Mouse (Mus musculus) CH12.LX (cell line): ENCODE measurements at regions not wholly inside any gene's neighbourhood (a gene's known extent, or its start where the extent isn't known, plus 50 kb on each side); places are given as distances from the start of the nearest gene placed in this dataset.

ENCODE experiments used
- ELF1 ChIP-seq: IDR thresholded peaks from 2 replicates; pipeline ENCODE4 v1.6.1; 2014; ENCODE audit warnings: low read depth, mild to moderate bottlenecking, inconsistent platforms, low read length, improper control_type of control experiment
- EP300 ChIP-seq: IDR thresholded peaks from 2 replicates; pipeline ENCODE4 v1.6.1; 2011; ENCODE audit warnings: low read length, improper control_type of control experiment
- HCFC1 ChIP-seq: IDR thresholded peaks from 2 replicates; pipeline ENCODE4 v1.6.1; 2012; ENCODE audit warnings: low read depth, mild to moderate bottlenecking, inconsistent platforms, low read length, improper control_type of control experiment
- MAX ChIP-seq: IDR thresholded peaks from 2 replicates; pipeline ENCODE4 v1.6.1; 2011; ENCODE audit warnings: low read length, improper control_type of control experiment
- MEF2A ChIP-seq: IDR thresholded peaks from 2 replicates; pipeline ENCODE4 v1.6.1; 2014; ENCODE audit warnings: low read depth, mild to moderate bottlenecking, inconsistent platforms, low read length, improper control_type of control experiment, borderline replicate concordance
- POLR2A ChIP-seq: IDR thresholded peaks from 2 replicates; pipeline ENCODE4 v1.6.1; 2011; ENCODE audit warnings: low read depth, mild to moderate bottlenecking, improper control_type of control experiment, low read length
- RCOR1 ChIP-seq: conservative IDR thresholded peaks from 2 replicates; pipeline ENCODE4 v1.6.1; 2012; ENCODE audit warnings: low read depth, mild to moderate bottlenecking, inconsistent platforms, low read length, improper control_type of control experiment
- ZC3H11A ChIP-seq: IDR thresholded peaks from 2 replicates; pipeline ENCODE4 v1.6.1; 2012; ENCODE audit warnings: low read depth, mild to moderate bottlenecking, inconsistent platforms, low read length, improper control_type of control experiment
- ZMIZ1 ChIP-seq: IDR thresholded peaks from 2 replicates; pipeline ENCODE4 v1.6.1; 2012; ENCODE audit warnings: low read depth, mild to moderate bottlenecking, inconsistent platforms, low read length, improper control_type of control experiment

- no peak for TF ChIP-seq ZMIZ1
- no peak for TF ChIP-seq EP300
- no peak for TF ChIP-seq ZC3H11A
- no peak for TF ChIP-seq POLR2A
- TF ChIP-seq HCFC1, result no peak
- no peak for TF ChIP-seq ELF1
- no peak for TF ChIP-seq MAX
- no peak for TF ChIP-seq RCOR1
- no peak for TF ChIP-seq MEF2A
Measured at GRCm38 (mm10) chr8:10870423-10871055, 137.7 kb downstream of the Irs2 start.
